Mouse (Mus musculus): ENCODE results near the gene Tspan9. TPM values are rescaled to one million over a fixed set of nuclear protein-coding genes. Genes with fewer than 3 reads are reported as not detected.
A peak's percentile ranks its signal among the peaks of the same experiment; 100 is the strongest.

The Tspan9 gene
- polyA plus RNA-seq, 1 experiment from 2014 or later = 66.0 TPM

- Histone ChIP-seq H3K4me2 (ENCODE audit: low read depth) (no peak overlapping the region), H3K36me3 (ENCODE audit: control insufficient read depth, insufficient read depth, low read length) (no peaks in the 10 kb centered on the region), H3K4me3 (ENCODE audit: low read depth, low read length) (no peak overlapping the region), H3K27ac (ENCODE audit: low read depth, low read length) (no peak overlapping the region), H3K27me3 (ENCODE audit: control insufficient read depth, insufficient read depth, low read length) (no peaks in the 10 kb centered on the region), H3K9me3 (ENCODE audit: control insufficient read depth, low read length) (no peaks in the 10 kb centered on the region), H3K4me1 (ENCODE audit: control insufficient read depth, insufficient read depth, low read length) (no peaks in the 10 kb centered on the region), H3K9ac (ENCODE audit: low read length) (no peak overlapping the region)
- DNase-seq (ENCODE audit: low spot score) (no peak), ATAC-seq (ENCODE audit: insufficient read depth, low FRiP score, low TSS enrichment) (no peak)
- 85% methylated on average over 8 of the region's 8 CpGs for WGBS
Measured at GRCm38 (mm10) chr6:128164632-128165031, 21.2 kb upstream of the Tspan9 start.

- 90% methylated on average over 6 of the region's 6 CpGs for WGBS
- Histone ChIP-seq H3K36me3 (ENCODE audit: control insufficient read depth, insufficient read depth, low read length) (no peaks in the 10 kb centered on the region), H3K27me3 (ENCODE audit: control insufficient read depth, insufficient read depth, low read length) (no peaks in the 10 kb centered on the region), H3K4me2 (ENCODE audit: low read depth) (no peak overlapping the region), H3K4me1 (ENCODE audit: control insufficient read depth, insufficient read depth, low read length) (no peaks in the 10 kb centered on the region), H3K4me3 (ENCODE audit: low read depth, low read length) (no peak overlapping the region), H3K9me3 (ENCODE audit: control insufficient read depth, low read length) (no peaks in the 10 kb centered on the region), H3K27ac (ENCODE audit: low read depth, low read length) (no peak overlapping the region), H3K9ac (ENCODE audit: low read length) (no peak overlapping the region)
- ATAC-seq (ENCODE audit: insufficient read depth, low FRiP score, low TSS enrichment) (no peak), DNase-seq (ENCODE audit: low spot score) (no peak)
Measured at GRCm38 (mm10) chr6:128159092-128159491, 15.7 kb upstream of the Tspan9 start.

DNA sequence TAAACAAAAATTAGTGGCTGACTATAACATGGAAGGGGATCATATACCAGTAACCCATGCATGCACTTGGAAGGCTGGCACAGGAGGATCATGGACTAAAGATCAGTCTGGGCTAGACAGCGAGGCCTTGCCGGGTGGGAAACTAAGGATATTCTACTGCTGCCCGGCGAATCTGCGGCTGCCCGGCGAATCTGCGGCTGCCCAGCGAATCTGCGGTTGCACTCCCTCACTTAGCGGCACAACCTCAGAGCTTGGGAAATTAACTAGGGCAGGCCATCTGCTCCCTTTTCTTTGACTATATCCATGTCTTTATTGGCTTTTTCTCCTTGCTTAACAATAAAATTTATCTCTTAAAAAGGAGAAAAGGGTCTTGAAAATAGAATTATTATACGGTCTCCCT lies 14.6 kb upstream of the Tspan9 start:
- H3K27ac ChIP-seq (ENCODE audit: low read depth, low read length) = no peak overlapping the region
- no peak for DNase-seq (ENCODE audit: low spot score)
- no peaks in the 10 kb centered on the region for H3K27me3 ChIP-seq (ENCODE audit: control insufficient read depth, insufficient read depth, low read length)
- no peak overlapping the region for H3K9ac ChIP-seq (ENCODE audit: low read length)
- H3K4me3 ChIP-seq (ENCODE audit: low read depth, low read length) = no peak overlapping the region
- H3K36me3 ChIP-seq (ENCODE audit: control insufficient read depth, insufficient read depth, low read length) = no peaks in the 10 kb centered on the region
- no peak for ATAC-seq (ENCODE audit: insufficient read depth, low FRiP score, low TSS enrichment)
- no peaks in the 10 kb centered on the region for H3K4me1 ChIP-seq (ENCODE audit: control insufficient read depth, insufficient read depth, low read length)
- H3K9me3 ChIP-seq (ENCODE audit: control insufficient read depth, low read length) = no peaks in the 10 kb centered on the region
- WGBS = 56% methylated on average over 12 of the region's 12 CpGs
- H3K4me2 ChIP-seq (ENCODE audit: low read depth) = no peak overlapping the region

DNA sequence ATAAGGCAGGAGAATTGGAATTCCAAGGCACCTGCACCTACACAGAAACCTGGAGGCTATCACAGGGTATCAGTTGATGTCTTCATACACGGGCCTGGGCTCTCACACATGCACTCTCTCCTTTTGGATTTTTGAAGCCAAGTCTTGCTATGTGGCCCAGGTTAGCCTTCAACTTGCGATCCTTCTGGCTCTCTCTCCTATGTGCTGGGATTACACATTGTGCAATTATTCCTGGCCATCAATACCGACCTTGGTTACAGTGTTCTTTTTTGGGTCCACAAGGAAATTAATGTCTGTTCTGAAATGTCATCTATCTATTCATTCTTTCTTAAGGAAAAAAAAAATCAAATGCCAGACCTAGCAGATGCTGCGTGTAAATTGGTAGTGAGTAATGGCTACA lies 13.1 kb upstream of the Tspan9 start:
- H3K27ac ChIP-seq (ENCODE audit: low read depth, low read length) = no peak overlapping the region
- DNase-seq (ENCODE audit: low spot score) (no peak), ATAC-seq (ENCODE audit: insufficient read depth, low FRiP score, low TSS enrichment) (no peak)
- H3K9ac ChIP-seq (ENCODE audit: low read length) = no peak overlapping the region
- H3K9me3 ChIP-seq (ENCODE audit: control insufficient read depth, low read length) = no peaks in the 10 kb centered on the region
- H3K27me3 ChIP-seq (ENCODE audit: control insufficient read depth, insufficient read depth, low read length) = no peaks in the 10 kb centered on the region
- no peak overlapping the region for H3K4me2 ChIP-seq (ENCODE audit: low read depth)
- WGBS = 75% methylated on average over 4 of the region's 4 CpGs
- no peak overlapping the region for H3K4me3 ChIP-seq (ENCODE audit: low read depth, low read length)
- no peaks in the 10 kb centered on the region for H3K36me3 ChIP-seq (ENCODE audit: control insufficient read depth, insufficient read depth, low read length)
- H3K4me1 ChIP-seq (ENCODE audit: control insufficient read depth, insufficient read depth, low read length) = no peaks in the 10 kb centered on the region

DNA sequence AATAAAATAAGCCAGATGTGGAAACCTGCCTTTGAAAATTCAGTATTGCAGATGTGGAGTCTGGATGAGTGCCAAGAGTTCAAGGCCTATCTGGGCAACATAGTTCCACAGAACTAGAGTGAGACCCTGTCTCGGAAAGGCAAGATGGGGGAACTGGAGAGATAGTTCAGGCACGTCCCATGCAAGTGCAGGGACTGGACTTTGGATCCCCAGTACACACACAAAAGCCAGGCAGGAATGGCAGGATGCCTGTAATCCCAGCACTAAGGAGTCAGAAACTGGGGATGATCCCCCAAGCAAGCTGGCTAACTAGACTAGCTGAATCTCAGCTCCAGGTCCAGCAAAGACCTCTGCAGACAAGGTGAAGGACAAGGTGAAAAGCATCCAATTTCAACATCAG lies 12.5 kb upstream of the Tspan9 start:
- no peaks in the 10 kb centered on the region for H3K36me3 ChIP-seq (ENCODE audit: control insufficient read depth, insufficient read depth, low read length)
- H3K4me2 ChIP-seq (ENCODE audit: low read depth) = no peak overlapping the region
- ATAC-seq (ENCODE audit: insufficient read depth, low FRiP score, low TSS enrichment) (no peak), DNase-seq (ENCODE audit: low spot score) (no peak)
- H3K27me3 ChIP-seq (ENCODE audit: control insufficient read depth, insufficient read depth, low read length) = no peaks in the 10 kb centered on the region
- H3K4me3 ChIP-seq (ENCODE audit: low read depth, low read length) = no peak overlapping the region
- 74% methylated on average over 2 of the region's 2 CpGs for WGBS
- no peak overlapping the region for H3K27ac ChIP-seq (ENCODE audit: low read depth, low read length)
- no peak overlapping the region for H3K9ac ChIP-seq (ENCODE audit: low read length)
- H3K4me1 ChIP-seq (ENCODE audit: control insufficient read depth, insufficient read depth, low read length) = no peaks in the 10 kb centered on the region
- H3K9me3 ChIP-seq (ENCODE audit: control insufficient read depth, low read length) = no peaks in the 10 kb centered on the region

DNA sequence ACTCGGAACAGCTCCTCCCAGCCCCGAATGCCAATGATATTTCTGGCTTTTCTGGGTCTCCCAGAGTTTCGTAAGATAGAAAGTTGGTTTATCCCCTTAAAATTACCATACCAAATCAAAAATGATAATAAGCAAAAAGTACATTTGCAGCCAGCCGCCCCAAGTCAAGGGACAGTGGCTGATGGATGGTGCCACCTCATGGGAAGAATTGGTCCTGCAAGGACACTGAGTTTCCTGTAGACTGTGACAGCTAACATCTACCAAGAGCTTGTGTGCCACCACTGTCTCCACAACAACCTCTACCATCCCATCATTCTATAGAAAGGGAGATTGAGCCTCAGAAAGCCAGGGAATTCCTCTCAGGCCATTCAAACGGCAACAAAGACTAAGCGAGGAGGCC lies 2.4 kb upstream of the Tspan9 start:
- Histone ChIP-seq H3K36me3 (ENCODE audit: control insufficient read depth, insufficient read depth, low read length) (no peaks in the 10 kb centered on the region), H3K27me3 (ENCODE audit: control insufficient read depth, insufficient read depth, low read length) (no peaks in the 10 kb centered on the region), H3K9me3 (ENCODE audit: control insufficient read depth, low read length) (no peaks in the 10 kb centered on the region), H3K4me1 (ENCODE audit: control insufficient read depth, insufficient read depth, low read length) (peaks cover 4% of the 10 kb centered on the region; the same call in 1 of the 2 replicates), H3K9ac (ENCODE audit: low read length) (no peak overlapping the region), H3K27ac (ENCODE audit: low read depth, low read length) (no peak overlapping the region), H3K4me3 (ENCODE audit: low read depth, low read length) (no peak overlapping the region), H3K4me2 (ENCODE audit: low read depth) (no peak overlapping the region)
- DNase-seq (ENCODE audit: low spot score) (no peak), ATAC-seq (ENCODE audit: insufficient read depth, low FRiP score, low TSS enrichment) (no peak)
- 57% methylated on average over 6 of the region's 6 CpGs for WGBS

GRCm38 (mm10) chr6:128142369-128143278 lies 770 bp downstream of the Tspan9 start:
- H3K27ac ChIP-seq (ENCODE audit: low read depth, low read length) = peak overlapping the region; percentile 30; the same call in 1 of the 2 replicates
- WGBS = 4% methylated on average over 20 of the region's 20 CpGs
- DNase-seq (ENCODE audit: low spot score) = peak; percentile 41

GRCm38 (mm10) chr6:128140724-128141123 lies 2.7 kb downstream of the Tspan9 start:
- H3K36me3 ChIP-seq (ENCODE audit: control insufficient read depth, insufficient read depth, low read length) = no peaks in the 10 kb centered on the region
- WGBS = 57% methylated on average over 6 of the region's 6 CpGs

More at GRCm38 (mm10) chr6:128142369-128143278, 770 bp downstream of the Tspan9 start:
- Histone ChIP-seq H3K36me3 (ENCODE audit: control insufficient read depth, insufficient read depth, low read length) (no peaks in the 10 kb centered on the region), H3K27me3 (ENCODE audit: control insufficient read depth, insufficient read depth, low read length) (no peaks in the 10 kb centered on the region), H3K9me3 (ENCODE audit: control insufficient read depth, low read length) (no peaks in the 10 kb centered on the region), H3K4me1 (ENCODE audit: control insufficient read depth, insufficient read depth, low read length) (peaks cover 6% of the 10 kb centered on the region; the same call in 1 of the 2 replicates), H3K4me2 (ENCODE audit: low read depth) (peak overlapping the region; percentile 85), H3K9ac (ENCODE audit: low read length) (peak overlapping the region; percentile 69), H3K4me3 (ENCODE audit: low read depth, low read length) (peak overlapping the region; percentile 64)
- peak; percentile 46 for ATAC-seq (ENCODE audit: insufficient read depth, low FRiP score, low TSS enrichment)

GRCm38 (mm10) chr6:128137855-128138254 lies 5.5 kb downstream of the Tspan9 start:
- no peaks in the 10 kb centered on the region for H3K27me3 ChIP-seq (ENCODE audit: control insufficient read depth, insufficient read depth, low read length)
- no peak overlapping the region for H3K4me2 ChIP-seq (ENCODE audit: low read depth)
- H3K9ac ChIP-seq (ENCODE audit: low read length) = no peak overlapping the region
- no peak overlapping the region for H3K27ac ChIP-seq (ENCODE audit: low read depth, low read length)
- no peak overlapping the region for H3K4me3 ChIP-seq (ENCODE audit: low read depth, low read length)
- H3K36me3 ChIP-seq (ENCODE audit: control insufficient read depth, insufficient read depth, low read length) = no peaks in the 10 kb centered on the region
- ATAC-seq (ENCODE audit: insufficient read depth, low FRiP score, low TSS enrichment) (no peak), DNase-seq (ENCODE audit: low spot score) (no peak)
- H3K4me1 ChIP-seq (ENCODE audit: control insufficient read depth, insufficient read depth, low read length) = peaks cover 11% of the 10 kb centered on the region; the same call in 1 of the 2 replicates
- 92% methylated on average over 4 of the region's 4 CpGs for WGBS
- no peaks in the 10 kb centered on the region for H3K9me3 ChIP-seq (ENCODE audit: control insufficient read depth, low read length)

More at GRCm38 (mm10) chr6:128140724-128141123, 2.7 kb downstream of the Tspan9 start:
- no peak overlapping the region for H3K9ac ChIP-seq (ENCODE audit: low read length)
- H3K27ac ChIP-seq (ENCODE audit: low read depth, low read length) = no peak overlapping the region
- H3K4me3 ChIP-seq (ENCODE audit: low read depth, low read length) = no peak overlapping the region
- H3K4me1 ChIP-seq (ENCODE audit: control insufficient read depth, insufficient read depth, low read length) = peaks cover 6% of the 10 kb centered on the region; the same call in 1 of the 2 replicates
- no peaks in the 10 kb centered on the region for H3K27me3 ChIP-seq (ENCODE audit: control insufficient read depth, insufficient read depth, low read length)
- H3K9me3 ChIP-seq (ENCODE audit: control insufficient read depth, low read length) = no peaks in the 10 kb centered on the region
- ATAC-seq (ENCODE audit: insufficient read depth, low FRiP score, low TSS enrichment) = no peak
- no peak overlapping the region for H3K4me2 ChIP-seq (ENCODE audit: low read depth)
- no peak for DNase-seq (ENCODE audit: low spot score)

Measured in neural tube, embryonic 11.5 days (tissue).